Mouse (Mus musculus): Measurements from ENCODE around the gene Foxred1. TPM values are rescaled to one million over a fixed set of nuclear protein-coding genes. Genes with fewer than 3 reads are reported as not detected.

Gene Foxred1
- total RNA-seq, 2 experiments from 2014 or later, result 51.2 to 70.5 TPM

- DNase-seq (ENCODE audit: low spot score in 2 of 2), result no peak
Measured at GRCm38 (mm10) chr9:35156002-35156710, 54.7 kb downstream of the Foxred1 start.

Other genes starting within 250 kb of the Foxred1 start
- 10 to 100 TPM; 19.1 to 26.3 TPM for gene St3gal4, start 91.8 kb downstream of the Foxred1 start, total RNA-seq (2021)
- gene Dcps, start 35.0 kb downstream of the Foxred1 start, total RNA-seq (2021), result 10 to 100 TPM; 19.4 to 20.6 TPM
- 100 to 1,000 TPM; 143 to 160 TPM for gene Srpr, start 10.9 kb downstream of the Foxred1 start, total RNA-seq (2021)
- gene Tirap, start 10.8 kb downstream of the Foxred1 start, total RNA-seq (2021), result 1 to 10 TPM; 4.5 to 5.1 TPM
- gene Fam118b, start 56.8 kb upstream of the Foxred1 start, total RNA-seq (2021), result 10 to 100 TPM; 10.5 to 11.3 TPM
- 10 to 100 TPM; 17.8 to 19.1 TPM for gene Rpusd4, start 56.8 kb upstream of the Foxred1 start, total RNA-seq (2021)
- 10 to 100 TPM in 1 of 2 experiments, 1 to 10 TPM in 1; 7.7 to 12.2 TPM for gene Cdon, start 210.1 kb upstream of the Foxred1 start, total RNA-seq (2021)

Measured in adrenal gland, adult 18-20 months (tissue).